Mouse (Mus musculus) lung, postnatal 0 days (tissue): ENCODE data around the gene Adad1. TPM values are rescaled to one million over a fixed set of nuclear protein-coding genes. Genes with fewer than 3 reads are reported as not detected.

ENCODE experiments used
- ATAC-seq: fragments of 200-750 bp; cut with Nextera tagmentation; 2 replicates; pipeline ENCODE4 v1.8.0; 2017; ENCODE audit warnings: moderate library complexity
- DNase-seq: peaks from one replicate; pipeline ENCODE4 v3.0.0-alpha.2; 2016; ENCODE audit warnings: low spot score
- H3K27ac ChIP-seq: fragments of 300-500 bp; sonication (generic); 2 replicates; pipeline ENCODE4 v1.5.1; 2014; ENCODE audit warnings: antibody characterized with exemption, mild to moderate bottlenecking, low read length, mixed read lengths
- H3K27me3 ChIP-seq: fragments of 300-500 bp; sonication (generic); replicated peaks from 2 replicates; pipeline ENCODE4 v1.6.1; 2014; ENCODE audit warnings: low read length, mixed read lengths; ENCODE audit not compliant: insufficient read depth
- H3K36me3 ChIP-seq: fragments of 300-500 bp; sonication (generic); 2 replicates; pipeline ENCODE4 v1.6.1; 2014; ENCODE audit warnings: low read length, mixed read lengths; ENCODE audit not compliant: insufficient read depth
- H3K4me1 ChIP-seq: fragments of 300-500 bp; sonication (generic); 2 replicates; pipeline ENCODE4 v1.6.1; 2014; ENCODE audit warnings: antibody characterized with exemption, low read depth, low read length, mixed read lengths; ENCODE audit not compliant: insufficient read depth
- H3K4me2 ChIP-seq: fragments of 300-500 bp; sonication (generic); replicated peaks from 2 replicates; pipeline ENCODE4 v1.6.1; 2014; ENCODE audit warnings: low read depth, mild to moderate bottlenecking, low read length, moderate library complexity, mixed read lengths
- H3K4me3 ChIP-seq: fragments of 300-500 bp; sonication (generic); 2 replicates; pipeline ENCODE4 v1.5.1; 2014; ENCODE audit warnings: low read depth, low read length
- H3K9ac ChIP-seq: fragments of 300-500 bp; sonication (generic); replicated peaks from 2 replicates; pipeline ENCODE4 v1.6.1; 2014; ENCODE audit warnings: low read depth, mild to moderate bottlenecking
- H3K9me3 ChIP-seq: fragments of 300-500 bp; sonication (generic); 2 replicates; pipeline ENCODE4 v1.6.1; 2016; ENCODE audit warnings: low read length, mixed read lengths
- CTCF ChIP-seq: IDR thresholded peaks from 2 replicates; pipeline ENCODE4 v1.5.1; 2016; ENCODE audit warnings: antibody characterized with exemption, mild to moderate bottlenecking
- EP300 ChIP-seq: IDR thresholded peaks from 2 replicates; pipeline ENCODE4 v1.6.1; 2016; ENCODE audit warnings: antibody characterized with exemption, mild to moderate bottlenecking, control low read depth
- WGBS: fragments of 180-500 bp; shearing (Covaris S2); extraction: QIAGEN DNeasy Blood & Tissue Kit; methylation state at CpG from one replicate; pipeline ENCODE4 v1.1.7; 2014; 5-methylcytosine and 5-hydroxymethylcytosine counted together
- polyA plus RNA-seq: library from polyadenylated mRNA; unstranded; fragments of >200 nt; fragmentation: Nextera tagmentation; extraction: Ambion mirVana; gene quantifications from 2 replicates; pipeline ENCODE4 v1.2.1, GENCODE M21; 2015

Gene Adad1
- polyA plus RNA-seq, 1 experiment from 2014 or later: not detected

DNA sequence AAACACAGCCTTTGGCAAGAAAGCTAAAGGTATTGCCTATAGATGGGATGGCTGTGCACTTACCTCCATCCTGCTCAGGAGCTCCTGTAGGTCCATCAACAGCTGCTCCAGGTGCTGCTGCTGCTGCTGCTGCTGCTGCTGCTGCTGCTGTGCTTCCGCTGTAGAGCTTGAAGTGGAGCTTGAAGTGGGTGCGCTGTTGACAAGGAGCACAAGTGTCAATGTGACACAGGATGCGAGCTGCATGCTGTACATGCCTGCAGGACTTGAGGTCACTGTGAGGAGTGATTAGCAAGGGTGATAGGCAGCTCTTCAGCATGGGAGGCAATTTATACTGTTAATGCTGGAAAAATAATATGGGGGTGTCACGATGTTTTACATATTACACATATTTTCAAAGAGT lies 62.3 kb downstream of the Adad1 start, which contains the start of gene Il2:
TSS of gene Il2 (minus strand) at position 305 of the 400 bp plus-strand sequence.
- DNase-seq: no peak
- no peak within 1 kb of the TSS for H3K27ac ChIP-seq
- no peaks in the 10 kb centered on the region for H3K4me1 ChIP-seq
- 45% methylated on average over 4 of the region's 4 CpGs for WGBS
- no peak within 1 kb of the TSS for H3K4me2 ChIP-seq
- H3K9me3 ChIP-seq: no peaks in the 10 kb centered on the region
- H3K27me3 ChIP-seq: no peaks in the 10 kb centered on the region
- no peak within 1 kb of the TSS for H3K9ac ChIP-seq
- no peaks in the 10 kb centered on the region for H3K36me3 ChIP-seq
- H3K4me3 ChIP-seq: no peak within 1 kb of the TSS
- TF ChIP-seq EP300: no peak
- TF ChIP-seq CTCF: no peak
- no peak for ATAC-seq

DNA sequence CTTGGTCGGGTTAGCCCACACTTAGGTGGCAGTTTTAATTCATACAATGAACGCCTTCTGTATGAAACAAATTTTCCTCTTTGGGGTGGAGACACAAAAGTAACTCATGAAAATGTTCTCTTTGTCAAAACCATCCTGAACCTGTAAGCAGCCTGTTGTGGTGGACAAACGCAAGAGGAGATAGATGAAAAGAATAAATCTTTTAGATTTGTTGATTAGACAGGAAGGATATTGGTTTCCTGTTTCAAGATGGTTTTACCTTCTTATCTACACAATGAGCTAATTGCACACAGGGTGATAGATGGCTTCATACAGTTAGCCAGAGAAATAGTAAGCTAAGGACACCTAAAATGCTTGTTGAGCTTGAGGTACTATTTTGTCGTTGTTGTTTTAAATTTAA lies 62.8 kb downstream of the Adad1 start:
- DNase-seq: no peak
- H3K4me2 ChIP-seq: no peak overlapping the region
- no peaks in the 10 kb centered on the region for H3K9me3 ChIP-seq
- H3K4me1 ChIP-seq: no peaks in the 10 kb centered on the region
- no peak overlapping the region for H3K9ac ChIP-seq
- no peaks in the 10 kb centered on the region for H3K27me3 ChIP-seq
- WGBS: 51% methylated on average over 4 of the region's 4 CpGs
- H3K27ac ChIP-seq: no peak overlapping the region
- no peaks in the 10 kb centered on the region for H3K36me3 ChIP-seq
- TF ChIP-seq EP300 (no peak), CTCF (no peak)
- H3K4me3 ChIP-seq: no peak overlapping the region
- no peak for ATAC-seq

DNA sequence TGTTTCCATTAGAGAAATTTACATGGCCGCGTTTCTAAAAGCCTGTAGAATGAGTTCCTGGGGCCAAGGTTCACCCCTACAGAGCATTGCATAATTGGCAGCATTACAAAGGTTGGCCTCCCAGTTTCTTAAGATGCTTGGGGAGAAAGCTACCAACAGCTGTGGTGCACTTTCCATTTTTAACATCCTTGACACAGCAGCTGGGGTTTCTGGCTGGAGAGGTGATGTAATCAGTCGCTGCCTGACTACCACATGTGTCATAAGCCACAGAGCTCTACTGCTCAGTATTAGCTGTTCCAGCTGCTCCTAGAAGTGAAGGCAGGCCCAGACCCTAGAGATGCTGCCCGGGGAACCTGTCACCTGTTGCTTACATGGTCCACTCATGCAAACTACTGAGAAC lies 64.9 kb downstream of the Adad1 start:
- WGBS: 47% methylated on average over 4 of the region's 4 CpGs
- no peaks in the 10 kb centered on the region for H3K27me3 ChIP-seq
- H3K4me3 ChIP-seq: no peak overlapping the region
- ATAC-seq (peak; percentile 92), DNase-seq (peak; percentile 89)
- no peak overlapping the region for H3K4me2 ChIP-seq
- H3K4me1 ChIP-seq: no peaks in the 10 kb centered on the region
- no peak overlapping the region for H3K9ac ChIP-seq
- H3K36me3 ChIP-seq: no peaks in the 10 kb centered on the region
- TF ChIP-seq CTCF: no peak
- TF ChIP-seq EP300: 0 out of 2 replicates have a peak, but pooled peaks have one; percentile 14
- H3K9me3 ChIP-seq: no peaks in the 10 kb centered on the region
- H3K27ac ChIP-seq: no peak overlapping the region

DNA sequence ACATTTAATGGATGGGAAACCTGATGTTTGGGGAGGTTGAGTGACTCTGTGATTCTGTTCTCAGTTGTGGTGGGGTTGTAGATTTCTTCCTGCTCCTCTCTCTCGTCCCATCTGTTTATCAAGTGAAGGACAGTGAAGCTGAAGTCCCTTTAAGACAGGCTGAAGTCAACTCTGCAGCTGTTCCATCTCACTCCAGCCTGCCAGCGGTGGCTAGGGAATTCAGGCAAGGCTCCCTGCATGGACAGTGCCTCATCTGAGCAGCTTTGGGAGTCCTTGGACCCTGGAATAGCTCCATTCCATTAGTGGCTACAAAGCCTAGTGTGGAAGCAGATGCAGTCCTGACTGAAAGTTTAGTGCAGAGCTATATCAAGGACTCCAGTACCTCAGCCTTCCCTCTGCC lies 65.7 kb downstream of the Adad1 start:
- no peak overlapping the region for H3K9ac ChIP-seq
- no peak overlapping the region for H3K27ac ChIP-seq
- TF ChIP-seq EP300: no peak
- TF ChIP-seq CTCF: no peak
- no peak overlapping the region for H3K4me3 ChIP-seq
- no peaks in the 10 kb centered on the region for H3K4me1 ChIP-seq
- no peaks in the 10 kb centered on the region for H3K9me3 ChIP-seq
- ATAC-seq (no peak), DNase-seq (no peak)
- H3K27me3 ChIP-seq: no peaks in the 10 kb centered on the region
- 48% methylated on average over 2 of the region's 2 CpGs for WGBS
- no peaks in the 10 kb centered on the region for H3K36me3 ChIP-seq
- H3K4me2 ChIP-seq: no peak overlapping the region

DNA sequence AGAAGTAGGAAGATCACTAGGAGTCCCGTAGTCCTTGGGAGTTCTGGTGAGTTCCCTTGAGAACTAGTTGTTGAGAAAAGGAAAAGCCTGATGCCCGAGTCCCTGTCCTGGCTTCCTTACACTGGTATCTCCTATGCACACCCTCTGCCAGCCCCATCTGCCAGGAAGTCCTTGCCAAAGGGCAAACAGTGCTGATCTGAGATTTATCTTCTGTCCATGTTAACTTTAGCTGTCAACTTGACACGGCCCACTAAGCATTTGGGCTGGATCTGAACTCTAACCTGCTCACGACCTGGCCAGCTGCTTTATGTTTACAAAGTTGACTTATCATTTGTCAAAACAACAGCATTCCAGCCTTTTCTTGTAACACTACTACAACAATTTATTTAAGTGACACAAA lies 73.9 kb downstream of the Adad1 start:
- H3K27ac ChIP-seq: no peak overlapping the region
- H3K36me3 ChIP-seq: no peaks in the 10 kb centered on the region
- no peak overlapping the region for H3K4me2 ChIP-seq
- no peak overlapping the region for H3K4me3 ChIP-seq
- ATAC-seq: no peak
- H3K27me3 ChIP-seq: no peaks in the 10 kb centered on the region
- no peaks in the 10 kb centered on the region for H3K9me3 ChIP-seq
- TF ChIP-seq EP300: no peak
- no peak for TF ChIP-seq CTCF
- H3K4me1 ChIP-seq: no peaks in the 10 kb centered on the region
- DNase-seq: no peak
- H3K9ac ChIP-seq: no peak overlapping the region
- 25% methylated on average over 4 of the region's 4 CpGs for WGBS

DNA sequence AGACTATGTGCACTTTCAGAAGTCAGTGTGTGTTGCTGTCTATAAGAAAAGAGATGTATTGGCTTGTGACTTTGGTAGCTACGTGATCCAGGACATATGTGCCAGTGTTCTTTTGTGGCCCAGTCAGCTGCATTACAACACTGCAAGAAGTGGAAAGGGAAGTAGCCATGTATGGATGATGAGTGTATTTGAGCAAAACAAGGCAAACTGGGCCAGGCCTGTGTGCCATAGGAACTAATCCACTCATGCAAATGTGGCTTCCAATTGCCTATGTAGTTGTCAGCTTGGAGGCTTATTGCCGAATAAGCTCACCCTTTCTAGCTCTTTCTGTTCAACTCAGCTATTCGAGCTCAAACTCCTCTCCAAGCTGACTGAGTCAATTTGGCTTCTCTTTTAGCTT lies 75.9 kb downstream of the Adad1 start:
- ATAC-seq (no peak), DNase-seq (no peak)
- H3K27me3 ChIP-seq: no peaks in the 10 kb centered on the region
- H3K36me3 ChIP-seq: no peaks in the 10 kb centered on the region
- H3K9me3 ChIP-seq: no peaks in the 10 kb centered on the region
- no peak overlapping the region for H3K9ac ChIP-seq
- H3K27ac ChIP-seq: no peak overlapping the region
- no peaks in the 10 kb centered on the region for H3K4me1 ChIP-seq
- H3K4me2 ChIP-seq: no peak overlapping the region
- 71% methylated on average over 3 of the region's 3 CpGs for WGBS
- TF ChIP-seq CTCF (no peak), EP300 (no peak)
- no peak overlapping the region for H3K4me3 ChIP-seq
